Mouse (Mus musculus): ENCODE measurements at regions not wholly inside any gene's neighbourhood (a gene's known extent, or its start where the extent isn't known, plus 50 kb on each side); places are given as distances from the start of the nearest gene placed in this dataset.
"Not testable (repeated sequence)": the region's sequence is repeated elsewhere in the genome, so short reads cannot be mapped to it uniquely, and the experiment has no call there.

- not testable (repeated sequence) for ATAC-seq (ENCODE audit: low TSS enrichment)
Measured at GRCm38 (mm10) chr6:18566934-18567333, 52.3 kb upstream of the Cttnbp2 start.

- no peak for ATAC-seq (ENCODE audit: low TSS enrichment)
Measured at GRCm38 (mm10) chr6:18569221-18569620, 54.6 kb upstream of the Cttnbp2 start.

- peak; percentile 38; the same call in 1 of the 2 replicates for ATAC-seq (ENCODE audit: low TSS enrichment)
Measured at GRCm38 (mm10) chr6:18578501-18578900, 63.9 kb upstream of the Cttnbp2 start.

- ATAC-seq (ENCODE audit: low TSS enrichment): peak; percentile 82
Measured at GRCm38 (mm10) chr6:18589436-18589835, 74.8 kb upstream of the Cttnbp2 start.

- ATAC-seq (ENCODE audit: low TSS enrichment): 0 out of 2 replicates have a peak, but pooled peaks have one; percentile 9
Measured at GRCm38 (mm10) chr6:18596680-18597079, 82.0 kb upstream of the Cttnbp2 start.

GRCm38 (mm10) chr6:18599626-18600025 lies 85.0 kb upstream of the Cttnbp2 start:
- peak; percentile 62 for ATAC-seq (ENCODE audit: low TSS enrichment)

- no peak for ATAC-seq (ENCODE audit: low TSS enrichment)
Measured at GRCm38 (mm10) chr6:18601926-18602325, 87.3 kb upstream of the Cttnbp2 start.

GRCm38 (mm10) chr6:18621372-18622262 lies 107.0 kb upstream of the Cttnbp2 start:
- peak; percentile 90 for ATAC-seq (ENCODE audit: low TSS enrichment)

- ATAC-seq (ENCODE audit: low TSS enrichment): peak; percentile 47; the same call in 1 of the 2 replicates
Measured at GRCm38 (mm10) chr6:18628591-18628990, 113.9 kb upstream of the Cttnbp2 start.

GRCm38 (mm10) chr6:18633540-18634200 lies 119.0 kb upstream of the Cttnbp2 start:
- ATAC-seq (ENCODE audit: low TSS enrichment): peak; percentile 86

- peak; percentile 99 for ATAC-seq (ENCODE audit: low TSS enrichment)
Measured at GRCm38 (mm10) chr6:18639712-18640383, 125.2 kb upstream of the Cttnbp2 start.

- peak; percentile 66 for ATAC-seq (ENCODE audit: low TSS enrichment)
Measured at GRCm38 (mm10) chr6:18648898-18649591, 134.4 kb upstream of the Cttnbp2 start.

GRCm38 (mm10) chr6:18651319-18651718 lies 136.7 kb upstream of the Cttnbp2 start:
- ATAC-seq (ENCODE audit: low TSS enrichment): no peak

GRCm38 (mm10) chr6:18652006-18652601 lies 137.5 kb upstream of the Cttnbp2 start:
- peak; percentile 71 for ATAC-seq (ENCODE audit: low TSS enrichment)

GRCm38 (mm10) chr6:18654275-18654674 lies 139.6 kb upstream of the Cttnbp2 start:
- ATAC-seq (ENCODE audit: low TSS enrichment): peak; percentile 45

GRCm38 (mm10) chr6:18656202-18656601 lies 141.6 kb upstream of the Cttnbp2 start:
- no peak for ATAC-seq (ENCODE audit: low TSS enrichment)

- no peak for ATAC-seq (ENCODE audit: low TSS enrichment)
Measured at GRCm38 (mm10) chr6:18656772-18657401, 142.2 kb upstream of the Cttnbp2 start.

GRCm38 (mm10) chr6:18664687-18665086 lies 150.0 kb upstream of the Cttnbp2 start:
- peak; percentile 88 for ATAC-seq (ENCODE audit: low TSS enrichment)

GRCm38 (mm10) chr6:18665992-18666391 lies 151.3 kb upstream of the Cttnbp2 start:
- no peak for ATAC-seq (ENCODE audit: low TSS enrichment)

GRCm38 (mm10) chr6:18666543-18666942 lies 151.9 kb upstream of the Cttnbp2 start:
- no peak for ATAC-seq (ENCODE audit: low TSS enrichment)

- no peak for ATAC-seq (ENCODE audit: low TSS enrichment)
Measured at GRCm38 (mm10) chr6:18670677-18671076, 156.0 kb upstream of the Cttnbp2 start.
